Mouse (Mus musculus) embryonic stem cell, embryonic (primary cell): ENCODE data around the gene Nedd8.

Experiments used
- CTCF ChIA-PET, 4 experiments: fragments of 300-600 bp in 2 of 4; fragments of 350-600 bp in 2 of 4; sonication (Branson Sonifier 250); formaldehyde crosslinking; loops; one replicate each; lab custom pipeline; 2022; ENCODE audit warnings: inconsistent platforms in 2 of 4; lab: Charles Lee
- POLR2A ChIA-PET, 4 experiments: fragments of 300-600 bp in 2 of 4; fragments of 350-600 bp in 2 of 4; sonication (Branson Sonifier 250); formaldehyde crosslinking; loops; one replicate each; lab custom pipeline; 2022; ENCODE audit warnings: antibody characterized with exemption in 4 of 4, inconsistent platforms in 1 of 4; lab: Charles Lee

Nedd8 gene

GRCm38 (mm10) chr14:55701131-55701530, 29.2 kb upstream of the Nedd8 start:
- POLR2A ChIA-PET = interaction anchor here in 3 of 4 experiments (0.9 to 15.0 kb wide), 24 partner anchors 10 to 199 kb away, joined by 3 to 268 read pairs (median 8); partner anchors contain the start of genes Tgm1 (in 3 of the 3), Rabggta (in 2 of the 3), Tinf2 (in 2 of the 3) and A730061H03Rik (in 1 of the 3)
- CTCF ChIA-PET = interaction anchor here in 3 of 4 experiments (0.6 to 2.5 kb wide), 7 partner anchors 11 to 129 kb away, joined by 3 to 8 read pairs (median 4); partner anchors contain the start of gene Tinf2 (in 1 of the 3)

- ChIA-PET CTCF (interaction anchor here in 2 of 4 experiments (0.5 to 0.7 kb wide), 3 partner anchors 49 to 437 kb away, joined by 4 to 6 read pairs (median 5); partner anchors contain the start of genes Dhrs1 (in 1 of the 2) and Nop9 (in 1 of the 2)), POLR2A (interaction anchor here in 3 of 4 experiments (0.7 to 2.0 kb wide), 5 partner anchors 11 to 25 kb away, joined by 3 to 9 read pairs (median 4); partner anchors contain the start of gene Rabggta (in 2 of the 3))
Observed at GRCm38 (mm10) chr14:55697226-55697625, 25.3 kb upstream of the Nedd8 start.

GRCm38 (mm10) chr14:55689433-55689832, 17.5 kb upstream of the Nedd8 start:
- POLR2A ChIA-PET = interaction anchor here in 2 of 4 experiments (0.9 to 3.0 kb wide), 7 partner anchors 13 to 33 kb away, joined by 3 to 20 read pairs (median 4); no protein-coding TSS in a partner anchor

DNA sequence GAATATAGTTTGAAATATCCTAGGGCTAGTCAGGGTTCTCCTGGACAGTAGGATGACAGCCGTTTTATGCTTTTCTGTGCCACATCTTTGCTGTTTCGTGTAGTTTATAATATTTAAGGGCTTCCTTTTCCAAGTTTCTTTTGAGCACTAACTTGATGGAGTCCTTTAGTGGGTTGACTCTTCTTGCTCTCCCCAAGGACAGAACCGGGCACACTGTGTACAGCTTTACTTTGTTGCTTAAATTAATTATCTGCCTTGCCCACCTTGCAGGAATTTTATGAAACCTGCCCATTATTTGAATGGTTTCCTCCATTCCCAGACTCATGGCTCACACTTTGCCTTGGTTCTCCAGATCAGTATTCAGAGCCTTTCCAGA, 10.2 kb upstream of the Nedd8 start:
- ChIA-PET POLR2A (interaction anchor here (0.6 to 9.8 kb wide), 57 partner anchors 9 to 1206 kb away, joined by 3 to 77 read pairs (median 4); partner anchors contain the start of genes Gmpr2 (in 4 of the 4), Nedd8 (in 4 of the 4), Dhrs1 (in 3 of the 4) and Nop9 (in 3 of the 4)), CTCF (interaction anchor here (0.6 to 4.8 kb wide), 33 partner anchors 9 to 566 kb away, joined by 3 to 45 read pairs (median 3); partner anchors contain the start of genes Gmpr2 (in 2 of the 4), Ltb4r2 (in 2 of the 4), Nedd8 (in 2 of the 4) and A730061H03Rik (in 1 of the 4))

More at GRCm38 (mm10) chr14:55689433-55689832, 17.5 kb upstream of the Nedd8 start:
- CTCF ChIA-PET = no interaction called here

GRCm38 (mm10) chr14:55681160-55682117, 9.5 kb upstream of the Nedd8 start, which contains the start of gene Tinf2:
Gene Tinf2 (minus strand): TSS chr14:55681820.
- POLR2A ChIA-PET = interaction anchor here (0.6 to 9.8 kb wide), 74 partner anchors 9 to 218 kb away, joined by 3 to 77 read pairs (median 4); partner anchors contain the start of genes Gmpr2 (in 4 of the 4), Nedd8 (in 4 of the 4), Dhrs1 (in 3 of the 4) and Nop9 (in 3 of the 4)
- CTCF ChIA-PET = interaction anchor here (0.5 to 4.8 kb wide), 38 partner anchors 9 to 566 kb away, joined by 3 to 45 read pairs (median 3); partner anchors contain the start of genes Gmpr2 (in 3 of the 4), Nedd8 (in 3 of the 4), Ltb4r2 (in 2 of the 4) and A730061H03Rik (in 1 of the 4)

- ChIA-PET POLR2A (interaction anchor here in 2 of 4 experiments (0.5 to 9.8 kb wide), 4 partner anchors 15 to 123 kb away, joined by 3 to 77 read pairs (median 20); partner anchors contain the start of gene Rabggta (in 2 of the 2)), CTCF (no interaction called here)
Observed at GRCm38 (mm10) chr14:55677615-55678014, 5.7 kb upstream of the Nedd8 start.

DNA sequence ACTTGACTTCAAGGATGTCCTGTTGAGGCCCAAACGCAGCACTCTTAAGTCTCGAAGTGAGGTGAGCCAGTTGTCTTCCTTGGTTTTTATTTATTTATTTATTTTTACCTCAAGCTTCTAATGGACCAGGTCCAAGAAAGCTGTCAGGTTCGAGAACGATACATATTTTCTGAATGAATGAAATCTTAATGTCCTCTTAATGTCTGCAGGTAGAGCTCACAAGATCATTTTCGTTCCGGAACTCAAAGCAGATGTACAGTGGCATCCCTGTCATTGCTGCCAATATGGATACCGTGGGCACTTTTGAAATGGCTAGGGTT, 777 bp upstream of the Nedd8 start:
- CTCF ChIA-PET = interaction anchor here in 2 of 4 experiments (1.3 to 2.5 kb wide), 9 partner anchors 8 to 88 kb away, joined by 3 to 16 read pairs (median 8); partner anchors contain the start of genes Mdp1 (in 2 of the 2), Tinf2 (in 2 of the 2), Ltb4r2 (in 1 of the 2) and Rabggta (in 1 of the 2)
- POLR2A ChIA-PET = interaction anchor here (0.6 to 3.0 kb wide), 65 partner anchors 8 to 622 kb away, joined by 3 to 61 read pairs (median 6); partner anchors contain the start of genes Tinf2 (in 4 of the 4), Mdp1 (in 3 of the 4), Psme2 (in 3 of the 4) and Rnf31 (in 3 of the 4)

DNA sequence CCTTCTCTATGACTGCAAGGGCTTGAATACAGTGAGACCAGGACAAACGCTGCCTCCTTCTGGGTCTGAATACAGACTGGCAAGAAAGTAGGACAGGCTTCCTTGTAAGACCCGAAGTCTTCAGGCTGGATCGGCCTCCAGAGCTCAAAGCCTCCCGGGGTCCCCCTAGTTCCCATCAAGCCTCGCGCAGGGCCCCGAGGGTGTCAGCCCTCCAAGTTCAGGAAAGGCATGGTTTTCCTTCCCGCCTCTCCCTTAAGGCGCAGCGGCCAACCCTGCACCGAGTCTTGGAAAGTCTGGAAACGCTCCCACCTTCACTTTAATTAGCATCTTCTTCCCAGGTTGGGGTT, 465 bp downstream of the Nedd8 start:
- POLR2A ChIA-PET = interaction anchor here (0.5 to 3.0 kb wide), 103 partner anchors 9 to 656 kb away, joined by 3 to 61 read pairs (median 4); partner anchors contain the start of genes Mdp1 (in 4 of the 4), Rnf31 (in 4 of the 4), A730061H03Rik (in 3 of the 4) and Psme2 (in 3 of the 4)
- CTCF ChIA-PET = interaction anchor here in 3 of 4 experiments (0.8 to 2.5 kb wide), 15 partner anchors 8 to 191 kb away, joined by 3 to 16 read pairs (median 4); partner anchors contain the start of genes Mdp1 (in 3 of the 3), Tinf2 (in 3 of the 3), Adcy4 (in 1 of the 3) and Ltb4r2 (in 1 of the 3)

GRCm38 (mm10) chr14:55660636-55661035, 11.3 kb downstream of the Nedd8 start:
- ChIA-PET CTCF (interaction anchor here (0.5 to 2.2 kb wide), 27 partner anchors 9 to 293 kb away, joined by 3 to 14 read pairs (median 3); partner anchors contain the start of genes Gmpr2 (in 2 of the 4), Nedd8 (in 2 of the 4), Psme2 (in 2 of the 4) and Rnf31 (in 2 of the 4)), POLR2A (interaction anchor here (0.6 to 4.9 kb wide), 44 partner anchors 9 to 222 kb away, joined by 3 to 61 read pairs (median 4); partner anchors contain the start of genes Gmpr2 (in 4 of the 4), Nedd8 (in 4 of the 4), Rec8 (in 3 of the 4) and A730061H03Rik (in 2 of the 4))

- CTCF ChIA-PET = interaction anchor here (0.5 to 2.2 kb wide), 30 partner anchors 8 to 292 kb away, joined by 3 to 14 read pairs (median 3); partner anchors contain the start of genes Nedd8 (in 3 of the 4), Gmpr2 (in 2 of the 4), Psme2 (in 2 of the 4) and Rnf31 (in 2 of the 4)
- POLR2A ChIA-PET = interaction anchor here (0.6 to 4.9 kb wide), 47 partner anchors 9 to 222 kb away, joined by 3 to 61 read pairs (median 4); partner anchors contain the start of genes Gmpr2 (in 4 of the 4), Nedd8 (in 4 of the 4), Rec8 (in 3 of the 4) and A730061H03Rik (in 2 of the 4)
Observed at GRCm38 (mm10) chr14:55659960-55660573, 11.9 kb downstream of the Nedd8 start, which contains the start of gene Mdp1. Gene Mdp1 (minus strand): TSS chr14:55660508.

- ChIA-PET POLR2A (interaction anchor here in 3 of 4 experiments (0.6 to 1.6 kb wide), 4 partner anchors 11 to 106 kb away, joined by 3 to 9 read pairs (median 4); partner anchors contain the start of genes Gmpr2 (in 1 of the 3) and Nedd8 (in 1 of the 3)), CTCF (no interaction called here)
Observed at GRCm38 (mm10) chr14:55658011-55658410, 13.9 kb downstream of the Nedd8 start.

DNA sequence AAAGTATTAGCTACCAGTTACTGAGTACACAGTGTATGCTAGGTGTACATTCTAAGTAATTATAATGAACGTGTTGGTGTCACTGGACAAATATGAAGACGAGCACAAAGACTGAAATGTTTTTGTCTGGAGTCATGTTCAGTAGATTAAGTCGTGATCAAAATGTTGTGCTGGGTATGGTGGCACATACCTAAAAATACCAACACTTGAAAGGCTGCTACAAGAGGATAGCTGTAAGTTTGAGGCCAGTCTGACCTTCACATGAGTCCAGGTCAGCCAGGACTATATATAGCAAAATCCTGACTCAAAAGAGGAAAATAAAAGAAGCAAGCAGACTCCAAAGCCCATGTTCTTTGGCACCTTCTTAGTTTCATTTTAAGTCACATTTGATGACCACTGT, 15.0 kb downstream of the Nedd8 start:
- ChIA-PET POLR2A (interaction anchor here in 2 of 4 experiments (1.3 to 1.4 kb wide), 2 partner anchors 15 to 25 kb away, joined by 3 read pairs; partner anchors contain the start of genes Gmpr2 (in 1 of the 2), Nedd8 (in 1 of the 2) and Tinf2 (in 1 of the 2)), CTCF (no interaction called here)

GRCm38 (mm10) chr14:55651528-55651927, 20.4 kb downstream of the Nedd8 start:
- ChIA-PET CTCF (interaction anchor here (0.6 to 1.3 kb wide), 5 partner anchors 9 to 352 kb away, joined by 3 to 9 read pairs (median 3); partner anchors contain the start of gene Mdp1 (in 1 of the 4)), POLR2A (interaction anchor here in 2 of 4 experiments (0.6 to 2.7 kb wide), 7 partner anchors 8 to 179 kb away, joined by 3 to 10 read pairs (median 3); partner anchors contain the start of genes Gm49378 (in 1 of the 2), Mdp1 (in 1 of the 2), Nedd8 (in 1 of the 2) and Tm9sf1 (in 1 of the 2))

GRCm38 (mm10) chr14:55649884-55650283, 22.0 kb downstream of the Nedd8 start, which contains the start of gene Tssk4:
Gene Tssk4 (plus strand): TSS chr14:55650184.
- ChIA-PET CTCF (no interaction called here), POLR2A (interaction anchor here in 3 of 4 experiments (0.8 to 2.7 kb wide), 7 partner anchors 10 to 120 kb away, joined by 3 to 10 read pairs (median 4); partner anchors contain the start of genes A730061H03Rik (in 1 of the 3), Gm49378 (in 1 of the 3), Gmpr2 (in 1 of the 3) and Mdp1 (in 1 of the 3))

DNA sequence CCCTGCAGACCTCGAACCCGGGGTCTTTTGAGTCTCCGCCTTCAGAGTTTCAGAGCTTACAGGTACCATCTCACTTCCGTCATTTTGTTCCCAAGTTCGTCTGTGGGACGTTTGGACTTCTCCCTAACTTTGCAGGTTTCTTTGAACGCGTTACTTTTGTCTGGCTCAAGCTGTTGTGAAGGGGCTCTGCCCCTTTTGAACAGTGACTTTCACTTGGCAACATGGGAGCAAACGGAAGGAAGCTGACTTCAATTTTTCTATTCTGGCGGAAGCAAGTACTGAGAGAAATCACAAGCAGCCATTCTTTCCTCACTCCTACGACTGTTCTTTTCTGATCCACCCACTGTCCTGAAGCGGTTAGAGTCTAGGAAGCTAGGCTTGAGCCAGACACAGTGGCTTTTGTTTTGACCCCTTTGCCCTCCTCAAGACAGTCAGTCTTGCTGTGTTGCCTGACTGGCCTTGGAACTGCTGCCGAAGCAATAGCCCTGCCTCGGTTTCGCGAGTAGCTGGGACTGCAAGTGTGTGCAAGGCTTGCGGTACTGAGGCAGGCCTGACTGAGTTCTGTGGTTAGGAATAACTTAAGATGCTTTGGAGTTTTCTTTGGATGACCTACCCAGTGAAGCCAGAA, 27.5 kb downstream of the Nedd8 start:
- CTCF ChIA-PET = interaction anchor here in 3 of 4 experiments (0.6 to 1.6 kb wide), 4 partner anchors 16 to 126 kb away, joined by 3 to 6 read pairs (median 4); no protein-coding TSS in a partner anchor
- POLR2A ChIA-PET = interaction anchor here (0.5 to 4.2 kb wide), 36 partner anchors 8 to 722 kb away, joined by 3 to 18 read pairs (median 4); partner anchors contain the start of genes Gmpr2 (in 3 of the 4), Nedd8 (in 3 of the 4), A730061H03Rik (in 2 of the 4) and Ipo4 (in 2 of the 4)
